Mouse (Mus musculus) C2C12 (cell line): Measurements from ENCODE around the gene Bicral. TPM values are rescaled to one million over a fixed set of nuclear protein-coding genes. Genes with fewer than 3 reads are reported as not detected.
A peak's percentile ranks its signal among the peaks of the same experiment; 100 is the strongest.

ENCODE experiments used
- H3K27me3 ChIP-seq: one replicate; pipeline ENCODE4 v1.6.1; 2011; ENCODE audit not compliant: control insufficient read depth, insufficient read depth, insufficient read length
- H3K36me3 ChIP-seq: one replicate; pipeline ENCODE4 v1.6.1; 2011; ENCODE audit not compliant: control insufficient read depth, insufficient read depth
- H3K4me3 ChIP-seq: one replicate; pipeline ENCODE4 v1.5.1; 2011; ENCODE audit warnings: mild to moderate bottlenecking, control low read depth; ENCODE audit not compliant: poor library complexity, insufficient read depth, severe bottlenecking
- H3K79me2 ChIP-seq: one replicate; pipeline ENCODE4 v1.6.1; 2011; ENCODE audit not compliant: control insufficient read depth, insufficient read depth
- H3K79me3 ChIP-seq: one replicate; pipeline ENCODE4 v1.6.1; 2011; ENCODE audit warnings: low read depth, control low read depth
- H3ac ChIP-seq: one replicate; pipeline ENCODE3; 2011; ENCODE audit warnings: low read depth; ENCODE audit not compliant: control insufficient read depth, insufficient read length
- CEBPB ChIP-seq: IDR thresholded peaks from one replicate; pipeline ENCODE4 v1.6.1; 2011; ENCODE audit warnings: low read depth, mild to moderate bottlenecking, control low read depth, moderate library complexity
- CTCF ChIP-seq: IDR thresholded peaks from one replicate; pipeline ENCODE4 v1.5.1; 2011; ENCODE audit not compliant: control insufficient read depth, insufficient read depth, insufficient read length
- FOSL1 ChIP-seq: IDR thresholded peaks from one replicate; pipeline ENCODE4 v1.8.0; 2011; ENCODE audit warnings: mild to moderate bottlenecking, low read length; ENCODE audit not compliant: poor library complexity, insufficient read depth, severe bottlenecking
- MAX ChIP-seq: IDR thresholded peaks from one replicate; pipeline ENCODE4 v1.6.1; 2011; ENCODE audit warnings: mild to moderate bottlenecking, control low read depth
- MYOD1 ChIP-seq: IDR thresholded peaks from one replicate; pipeline ENCODE4 v1.6.1; 2011; ENCODE audit warnings: low read depth; ENCODE audit not compliant: control insufficient read depth, insufficient read length
- MYOG ChIP-seq: IDR thresholded peaks from one replicate; pipeline ENCODE4 v1.6.1; 2011; ENCODE audit not compliant: control insufficient read depth, insufficient read length; ENCODE audit errors: extremely low read depth
- USF1 ChIP-seq: IDR thresholded peaks from one replicate; pipeline ENCODE4 v1.6.1; 2011; ENCODE audit warnings: low read depth, mild to moderate bottlenecking, control low read depth, moderate library complexity
- polyA plus RNA-seq: library from polyadenylated mRNA; unstranded; fragments of >200 nt; fragmentation: generic; extraction: Trizol; gene quantifications from one replicate; pipeline ENCODE4 v1.2.1, GENCODE M21; 2012; ENCODE audit warnings: missing spikeins

Gene Bicral
- polyA plus RNA-seq, 1 experiment = 3.9 TPM

GRCm38 (mm10) chr17:46857361-46857902 lies 850 bp downstream of the Bicral start:
- peaks cover 3% of the 10 kb centered on the region for H3K36me3 ChIP-seq
- no peaks in the 10 kb centered on the region for H3K27me3 ChIP-seq
- no peak for TF ChIP-seq CEBPB
- H3K79me3 ChIP-seq = peaks cover 34% of the 10 kb centered on the region
- peak overlapping the region; percentile 97 for H3K4me3 ChIP-seq
- H3K79me2 ChIP-seq = peaks cover 44% of the 10 kb centered on the region
- H3ac ChIP-seq = peak overlapping the region; percentile 99

DNA sequence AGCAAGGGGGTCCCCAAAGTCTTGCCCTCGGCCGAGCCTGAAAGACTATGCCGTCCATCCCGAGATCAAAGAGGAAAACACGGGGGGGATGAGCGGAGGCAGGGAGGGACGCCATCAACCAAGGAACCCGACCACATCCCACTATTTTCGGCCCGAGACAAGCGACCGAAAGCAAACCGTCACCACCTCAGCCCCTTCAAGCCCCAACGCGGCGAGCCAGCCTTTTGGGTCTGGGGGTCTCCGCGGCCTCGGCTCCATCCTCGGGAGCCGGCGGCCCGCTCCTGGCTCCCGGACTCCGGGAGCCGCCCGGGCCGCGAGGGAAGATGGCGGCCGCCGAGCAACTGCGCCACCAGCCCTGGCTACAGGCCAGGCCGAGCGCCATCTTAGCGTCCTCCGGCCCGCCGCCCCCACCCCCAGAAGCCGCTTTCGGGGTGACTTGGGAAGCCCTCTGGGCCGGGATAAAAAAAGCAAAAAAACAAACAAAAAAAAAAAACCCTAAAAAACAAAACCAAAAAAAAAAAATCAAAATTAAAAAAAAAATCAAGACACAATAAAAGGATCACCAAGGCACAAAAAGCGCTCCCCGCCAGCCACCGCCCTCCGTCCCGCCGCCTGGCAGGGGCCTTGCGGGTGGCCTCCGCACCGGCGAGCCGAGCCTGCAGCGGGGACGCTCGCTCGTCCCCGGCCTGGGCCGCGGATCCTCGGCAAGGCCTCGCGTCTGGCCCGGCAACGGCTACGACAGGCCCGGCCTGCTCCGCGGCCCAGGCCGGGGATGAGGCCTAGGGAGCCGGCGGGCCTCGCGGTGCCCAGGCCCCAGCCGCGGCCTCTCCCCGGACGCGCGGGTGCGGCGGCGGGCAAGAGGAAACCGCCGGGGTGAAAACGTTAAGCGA lies 1.6 kb downstream of the Bicral start:
- peak overlapping the region; percentile 99 for H3ac ChIP-seq
- H3K79me3 ChIP-seq = peaks cover 34% of the 10 kb centered on the region
- TF ChIP-seq MAX = peak; percentile 7
- TF ChIP-seq MYOD1 = no peak
- peaks cover 44% of the 10 kb centered on the region for H3K79me2 ChIP-seq
- H3K27me3 ChIP-seq = no peaks in the 10 kb centered on the region
- H3K4me3 ChIP-seq = peak overlapping the region; percentile 97
- H3K36me3 ChIP-seq = peaks cover 3% of the 10 kb centered on the region

DNA sequence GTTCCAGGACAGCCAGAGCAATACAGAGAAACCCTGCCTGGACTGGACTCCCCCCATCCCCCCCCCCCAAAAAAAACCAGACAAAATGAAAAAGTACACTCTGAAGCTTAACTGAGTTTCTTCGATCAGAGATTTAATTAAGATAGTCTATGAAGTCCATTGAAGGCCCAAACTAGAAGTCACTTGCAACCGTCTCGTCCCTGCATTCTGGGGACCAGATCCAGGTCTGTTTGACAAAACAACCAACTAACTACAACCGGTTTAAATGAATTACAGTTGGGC lies 2.2 kb downstream of the Bicral start:
- Histone ChIP-seq H3K79me2 (peaks cover 44% of the 10 kb centered on the region), H3K27me3 (no peaks in the 10 kb centered on the region), H3K36me3 (peaks cover 3% of the 10 kb centered on the region), H3K4me3 (peak overlapping the region; percentile 97), H3ac (peak overlapping the region; percentile 92), H3K79me3 (peaks cover 34% of the 10 kb centered on the region)
- no peak for TF ChIP-seq MYOG
- no peak for TF ChIP-seq FOSL1
- TF ChIP-seq MYOD1 = no peak
- no peak for TF ChIP-seq CEBPB
- TF ChIP-seq MAX = no peak
- no peak for TF ChIP-seq CTCF
- TF ChIP-seq USF1 = no peak

DNA sequence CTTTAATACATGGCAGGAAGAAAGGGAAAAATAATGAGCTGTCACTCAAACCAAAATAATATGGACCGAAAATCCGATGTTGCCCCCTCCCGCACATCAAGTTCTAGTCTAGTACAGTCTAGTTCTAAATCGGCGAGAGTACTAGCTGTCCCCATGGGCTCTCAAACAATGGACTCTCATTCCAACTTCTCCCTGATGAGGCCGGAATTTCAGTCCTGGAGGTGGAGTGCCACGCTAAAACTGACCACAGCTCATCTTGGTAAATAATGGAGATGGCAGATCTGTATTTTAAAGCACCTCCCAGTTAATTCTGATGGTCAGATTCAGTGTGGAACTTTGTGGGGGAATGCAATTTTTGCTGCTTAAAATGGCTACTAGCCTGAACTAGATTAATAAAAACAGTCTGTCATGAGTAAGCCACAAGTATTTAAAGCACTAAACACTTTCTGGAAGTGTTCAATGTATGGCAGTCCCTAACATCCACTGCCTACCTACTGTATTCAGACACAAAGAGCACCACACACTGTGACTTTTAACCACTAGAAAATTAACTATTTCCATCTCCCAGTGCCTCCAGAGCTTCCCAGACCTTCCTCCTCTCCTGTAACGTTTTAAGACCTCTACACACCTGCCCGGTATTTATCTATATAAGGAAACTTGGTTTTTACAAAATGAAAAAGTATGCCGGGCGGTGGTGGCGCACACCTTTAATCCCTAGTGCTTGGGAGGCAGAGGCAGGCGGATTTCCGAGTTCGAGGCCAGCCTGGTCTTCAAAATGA lies 2.8 kb downstream of the Bicral start:
- peaks cover 34% of the 10 kb centered on the region for H3K79me3 ChIP-seq
- H3K27me3 ChIP-seq = no peaks in the 10 kb centered on the region
- peaks cover 3% of the 10 kb centered on the region for H3K36me3 ChIP-seq
- H3K79me2 ChIP-seq = peaks cover 44% of the 10 kb centered on the region
- TF ChIP-seq USF1 (no peak), MYOD1 (no peak), MAX (no peak), CEBPB (no peak), FOSL1 (no peak), MYOG (no peak), CTCF (no peak)
- peak overlapping the region; percentile 97 for H3K4me3 ChIP-seq
- peak overlapping the region; percentile 50 for H3ac ChIP-seq

GRCm38 (mm10) chr17:46854640-46855110 lies 3.6 kb downstream of the Bicral start:
- Histone ChIP-seq H3K27me3 (no peaks in the 10 kb centered on the region), H3K79me2 (peaks cover 44% of the 10 kb centered on the region), H3ac (peak overlapping the region; percentile 18), H3K36me3 (peaks cover 3% of the 10 kb centered on the region), H3K79me3 (peaks cover 34% of the 10 kb centered on the region), H3K4me3 (no peak overlapping the region)
- TF ChIP-seq CTCF (no peak), CEBPB (no peak), MAX (no peak), FOSL1 (no peak)

GRCm38 (mm10) chr17:46854096-46854495 lies 4.2 kb downstream of the Bicral start:
- TF ChIP-seq MYOD1 (no peak), MYOG (no peak), FOSL1 (no peak), USF1 (no peak), MAX (no peak), CEBPB (no peak), CTCF (no peak)
- peaks cover 3% of the 10 kb centered on the region for H3K36me3 ChIP-seq
- peaks cover 44% of the 10 kb centered on the region for H3K79me2 ChIP-seq
- H3ac ChIP-seq = no peak overlapping the region
- peaks cover 34% of the 10 kb centered on the region for H3K79me3 ChIP-seq
- no peaks in the 10 kb centered on the region for H3K27me3 ChIP-seq
- no peak overlapping the region for H3K4me3 ChIP-seq
